Mouse (Mus musculus) A20 (cell line): ENCODE results near the gene Asb18.

ENCODE experiments used
- DNase-seq: peaks from one replicate; pipeline ENCODE4 v3.0.0-alpha.2; 2011; ENCODE audit warnings: low read depth, low spot score

Asb18 gene

DNA sequence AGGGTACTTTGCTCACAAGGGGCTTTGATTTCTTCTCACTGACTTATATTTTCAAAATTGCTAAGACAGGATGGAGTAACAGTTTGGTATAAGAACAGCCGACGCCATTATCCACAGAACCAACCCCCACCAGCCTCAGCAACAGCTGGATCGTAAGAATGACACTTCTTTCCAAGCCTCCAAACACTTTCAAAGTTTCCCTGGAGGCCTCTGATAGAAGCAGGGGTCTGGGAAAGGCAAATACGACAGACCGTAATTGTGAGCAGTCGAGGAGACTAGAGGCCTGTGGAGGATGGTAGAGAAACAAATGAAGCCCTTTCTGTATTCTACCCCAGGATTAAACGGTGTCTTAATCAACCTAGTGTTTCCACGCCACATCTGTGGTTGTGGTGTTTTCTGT lies 42.6 kb downstream of the Asb18 start:
- DNase-seq, result no peak

DNA sequence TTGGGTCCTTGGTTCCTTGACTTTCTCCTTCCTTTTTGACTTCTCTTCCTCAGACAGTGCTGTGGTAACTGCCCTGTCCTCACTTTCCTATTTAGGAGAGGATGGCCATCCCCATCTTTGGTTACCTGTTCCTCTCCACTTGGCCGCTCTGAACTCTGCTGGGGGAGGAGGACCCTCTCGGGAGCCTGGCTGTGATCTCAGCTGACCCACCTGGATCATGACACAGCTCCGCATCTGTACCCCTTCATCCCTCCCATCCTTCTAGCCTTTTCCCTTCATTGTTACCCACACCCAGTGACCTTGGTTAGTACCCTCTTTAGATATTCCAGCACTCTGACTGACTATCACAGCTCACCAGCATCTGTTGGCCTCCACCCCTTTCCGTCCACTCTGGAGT lies 44.8 kb downstream of the Asb18 start:
- no peak for DNase-seq

DNA sequence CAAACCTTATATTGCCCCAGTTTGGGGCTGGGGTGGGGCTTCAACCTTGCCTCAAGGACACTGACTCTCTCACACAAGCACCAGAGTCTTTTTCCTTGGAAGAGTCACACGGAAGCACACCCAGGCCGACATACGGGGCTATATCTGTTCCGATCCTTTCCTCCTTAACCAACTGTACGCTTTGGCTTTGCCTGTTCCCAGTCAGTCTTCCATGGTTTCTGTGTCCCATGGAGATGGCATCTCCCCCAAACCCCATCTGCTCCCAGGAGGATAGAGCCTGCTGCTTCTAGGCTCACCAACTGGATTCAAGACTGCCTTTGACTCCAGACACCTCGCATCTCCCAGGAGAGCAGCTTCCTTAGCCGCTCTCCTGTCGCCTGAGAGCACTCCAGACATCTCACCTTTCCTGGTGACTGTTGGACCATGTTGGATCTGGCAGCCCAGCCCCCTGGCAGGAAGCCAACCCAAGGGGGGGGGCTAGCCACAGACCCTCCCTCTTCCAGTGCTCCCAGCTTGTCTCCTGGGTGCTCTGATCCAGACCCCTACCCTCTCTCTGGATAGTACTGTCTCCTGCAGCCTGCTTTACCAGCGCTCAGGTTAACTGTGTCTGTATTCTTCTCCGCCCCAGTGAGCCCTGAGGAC lies 45.3 kb downstream of the Asb18 start:
- no peak for DNase-seq

DNA sequence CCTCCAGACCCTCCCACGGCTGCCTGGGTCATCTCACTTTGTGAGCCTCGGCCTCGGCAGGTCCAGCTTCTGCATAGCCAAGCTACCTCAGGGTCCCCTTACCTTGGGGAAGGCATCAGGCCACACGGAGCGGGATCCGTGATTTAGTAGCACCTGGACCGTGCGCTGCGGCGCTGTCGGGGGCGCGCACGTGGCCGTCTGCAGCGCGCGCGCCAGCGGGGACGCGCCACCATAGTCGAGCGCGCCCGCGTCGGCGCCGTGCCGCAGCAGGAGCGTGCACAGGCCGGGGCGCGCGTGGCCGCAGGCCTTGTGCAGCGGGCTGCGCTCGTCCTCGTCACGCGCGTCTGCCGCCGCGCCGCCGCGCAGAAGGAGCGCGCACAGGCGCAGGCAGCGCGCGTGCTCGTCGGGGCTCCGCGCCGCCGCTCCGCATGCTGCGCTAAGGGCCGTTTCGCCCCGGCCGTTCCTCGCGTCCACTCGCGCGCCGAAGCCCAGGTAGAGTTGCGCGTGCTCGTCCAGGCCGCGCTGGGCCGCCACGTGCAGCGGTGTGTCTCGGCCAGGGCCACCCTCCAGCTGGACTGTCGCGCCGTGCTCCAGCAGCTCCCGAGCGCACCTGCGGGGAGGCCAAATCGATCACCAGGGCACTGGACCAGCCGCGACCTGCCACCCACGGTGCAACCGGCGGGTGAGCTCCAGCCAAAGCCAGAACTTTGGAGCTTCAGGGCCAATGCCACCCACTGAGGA lies 46.2 kb downstream of the Asb18 start:
- DNase-seq, result no peak

DNA sequence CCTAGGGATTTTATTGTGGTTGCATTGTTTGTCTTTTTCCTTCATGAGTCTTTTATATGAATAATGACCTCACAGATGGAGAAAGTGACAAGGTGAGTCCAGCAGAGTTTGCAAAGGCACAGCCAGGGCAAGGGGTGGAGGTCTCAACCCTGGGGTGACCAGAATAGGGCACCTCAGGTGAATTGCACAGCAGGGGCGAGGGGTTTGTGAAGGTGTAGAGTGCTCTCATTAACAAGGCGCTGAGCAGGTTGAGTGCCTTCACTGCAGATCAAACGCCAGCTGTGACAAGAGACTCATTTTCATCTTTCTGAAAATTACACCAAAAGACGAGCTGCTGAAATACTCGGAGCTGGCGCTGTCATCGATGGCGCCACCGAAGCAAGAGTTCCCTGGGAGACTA lies 46.9 kb downstream of the Asb18 start:
- no peak for DNase-seq

DNA sequence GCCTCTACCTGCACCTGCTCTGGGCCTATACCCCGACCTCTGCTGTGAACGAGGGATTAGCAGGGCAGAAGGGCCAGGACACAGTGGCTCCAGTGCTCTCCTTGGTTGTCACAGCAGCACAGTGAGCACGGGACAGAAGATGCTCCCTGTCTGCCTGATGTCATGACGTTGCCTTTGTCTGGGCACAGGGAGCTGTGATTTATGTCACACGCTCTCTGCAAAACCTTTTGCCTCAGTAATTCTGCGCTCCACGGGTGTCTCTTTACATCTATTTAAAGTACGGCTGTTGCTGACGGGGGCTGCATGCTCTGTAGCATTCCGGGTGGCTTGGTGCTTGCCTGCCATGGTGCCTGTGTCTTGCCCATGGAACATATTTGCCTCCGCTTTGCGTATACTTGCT lies 50.0 kb downstream of the Asb18 start:
- DNase-seq, result no peak

DNA sequence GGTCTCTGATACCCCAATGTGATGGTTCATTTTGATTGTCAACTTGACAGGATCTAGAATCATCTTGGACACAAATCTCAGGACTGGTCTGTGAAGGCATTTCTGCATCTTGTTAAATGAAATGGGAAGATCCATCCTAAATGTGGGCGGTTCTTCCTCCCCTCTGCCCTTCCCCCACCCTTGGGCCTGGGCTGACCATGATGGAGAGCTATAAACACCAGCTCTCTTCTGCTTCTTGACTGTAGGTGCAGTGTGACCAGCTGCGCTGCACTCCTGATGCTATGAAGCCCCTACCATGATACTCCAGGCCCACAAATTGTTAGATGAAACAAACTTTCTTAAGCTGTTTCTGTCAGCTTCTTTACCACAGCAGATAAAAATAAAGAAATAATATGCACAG lies 51.2 kb downstream of the Asb18 start:
- DNase-seq, result no peak

DNA sequence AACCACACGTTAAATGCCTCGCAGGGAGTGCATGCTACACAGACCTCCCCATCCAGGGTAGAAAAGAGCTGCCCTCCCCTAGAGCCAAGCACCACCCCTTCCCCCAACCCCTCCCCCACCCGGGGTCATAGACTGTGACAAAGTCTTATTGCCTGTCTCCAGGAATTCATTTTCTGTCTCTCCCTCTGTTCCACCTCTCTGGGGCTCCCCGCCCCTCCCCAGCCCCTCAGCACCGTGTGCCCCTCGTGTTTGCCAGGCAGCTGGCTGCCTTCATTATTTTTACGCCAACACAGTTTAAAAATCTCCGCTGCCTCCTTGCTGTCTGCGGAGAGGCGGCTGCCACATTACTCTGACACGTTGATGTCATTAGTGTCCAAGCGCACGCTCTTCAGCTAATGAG lies 52.4 kb downstream of the Asb18 start:
- DNase-seq, result no peak

DNA sequence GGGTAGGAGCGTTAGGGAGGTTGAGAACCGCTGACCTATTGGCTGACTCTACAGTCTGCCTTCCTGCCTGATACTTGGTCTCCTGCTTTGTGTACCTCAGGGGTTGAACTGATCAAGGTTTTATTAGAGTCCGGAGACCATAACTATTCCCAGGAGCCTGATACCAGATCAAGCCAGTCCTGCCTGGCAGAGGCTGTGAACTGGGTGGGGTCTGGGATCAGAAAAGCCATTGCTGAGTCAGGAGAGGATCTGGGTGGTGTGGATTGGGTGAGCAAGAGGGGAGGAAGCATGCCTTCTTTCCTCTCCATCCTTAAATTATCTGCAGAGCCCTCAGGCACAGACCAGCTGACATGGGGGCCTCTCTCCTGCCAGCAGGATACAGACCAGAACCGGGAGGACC lies 55.1 kb downstream of the Asb18 start:
- DNase-seq, result no peak

DNA sequence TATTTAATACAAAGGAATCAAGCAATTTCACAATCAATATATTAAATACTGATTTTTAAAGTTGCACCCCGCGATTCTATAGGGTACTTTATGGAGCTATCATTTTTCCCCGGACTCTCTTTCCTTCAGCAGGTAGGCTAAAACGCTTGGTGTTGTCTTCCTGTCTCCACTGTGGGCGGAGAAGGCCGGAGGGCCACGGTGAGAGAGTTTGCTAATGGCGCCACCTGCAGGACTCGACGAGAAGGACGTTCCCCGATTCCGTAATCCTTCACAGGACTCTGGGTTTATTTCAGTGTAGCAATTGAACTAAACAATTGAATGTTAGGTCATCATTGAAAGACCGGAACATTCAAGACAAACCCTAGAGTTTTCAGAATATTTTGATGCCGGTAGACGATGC lies 71.3 kb downstream of the Asb18 start:
- no peak for DNase-seq

DNA sequence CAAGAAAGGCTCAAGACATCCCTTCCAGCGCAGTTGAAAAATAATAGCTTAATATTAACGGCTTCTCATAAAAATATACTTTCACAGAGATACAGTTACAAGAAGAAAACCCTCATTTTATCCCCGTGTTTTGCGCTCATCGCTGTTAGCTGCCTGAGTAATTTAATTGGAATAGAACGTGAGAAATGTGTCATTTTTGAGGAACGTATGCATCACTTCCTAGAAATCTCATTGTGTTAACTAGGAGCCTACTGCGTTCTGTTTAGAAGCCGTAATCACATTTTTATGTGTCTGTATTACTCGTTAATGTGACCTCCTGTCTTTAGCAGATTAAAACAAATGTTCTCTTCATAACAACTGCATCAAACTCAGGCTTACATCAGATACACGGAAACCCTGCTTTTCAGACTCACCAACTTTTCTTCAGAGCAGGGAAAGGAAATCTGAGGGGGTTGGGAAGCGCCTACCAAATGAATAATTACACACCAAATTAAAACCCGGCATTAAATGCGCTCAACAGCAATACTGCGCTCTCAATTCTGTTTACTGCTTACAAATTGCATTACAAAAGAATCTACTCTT lies 72.0 kb downstream of the Asb18 start:
- DNase-seq, result no peak

DNA sequence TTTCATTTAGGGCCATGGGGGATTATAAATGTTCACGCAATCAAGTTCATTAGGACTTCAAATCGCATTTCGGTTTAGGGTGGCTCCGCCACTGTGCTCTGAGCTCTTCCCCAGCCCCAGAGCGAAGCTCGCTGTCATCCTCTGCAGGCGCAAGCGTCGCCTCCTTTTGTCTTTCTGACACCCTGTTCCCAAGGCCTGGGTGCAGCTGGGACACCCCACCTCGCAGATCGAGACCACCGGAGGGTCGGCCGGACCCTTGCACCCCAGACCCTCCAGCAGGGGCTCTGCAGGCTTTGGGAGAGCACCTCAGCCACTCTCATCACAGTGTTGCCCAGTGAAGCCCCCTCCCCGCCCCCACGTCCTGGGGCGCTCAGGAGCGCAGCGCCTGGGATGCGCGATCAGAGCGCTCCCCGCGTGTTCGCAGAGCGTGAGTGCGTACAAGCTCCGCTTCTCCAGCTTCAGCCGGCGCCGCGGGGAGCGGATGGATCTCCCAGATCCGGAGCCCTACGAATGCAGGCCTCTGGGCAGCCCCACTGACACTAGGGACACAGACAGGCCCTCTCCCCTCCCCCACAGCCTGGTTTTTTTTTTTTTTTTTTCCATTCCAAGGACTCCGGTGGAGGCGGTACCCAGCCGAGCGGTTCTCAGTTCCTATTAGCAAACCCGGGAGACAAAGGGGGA lies 72.6 kb downstream of the Asb18 start:
- DNase-seq, result no peak

DNA sequence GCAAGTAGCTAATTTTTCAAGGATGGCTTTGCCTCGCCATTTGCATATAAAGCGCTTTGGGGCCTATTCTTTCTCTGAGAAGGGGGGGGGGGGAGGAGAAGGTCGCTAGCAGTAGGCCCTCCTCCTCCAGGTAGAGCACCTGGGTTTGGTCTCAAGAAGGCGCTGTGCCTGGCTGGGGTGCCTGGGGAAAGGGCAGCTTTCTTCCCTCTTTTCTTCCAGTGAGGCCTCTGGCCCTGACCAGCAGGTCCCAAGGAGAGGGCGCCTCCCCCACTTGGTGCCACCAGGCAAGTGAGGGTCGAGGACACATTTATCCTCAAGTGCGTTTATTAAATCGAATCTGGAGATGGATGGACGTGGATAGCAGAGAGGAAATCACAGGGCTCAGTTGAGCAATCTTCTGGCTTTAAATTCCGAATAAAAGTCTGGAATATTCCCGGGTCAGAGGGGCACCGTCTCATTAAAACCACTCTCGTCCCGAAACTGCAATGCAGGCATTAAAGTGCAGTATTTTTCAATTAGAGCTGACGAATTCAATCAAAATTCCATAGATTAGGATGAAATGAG lies 73.4 kb downstream of the Asb18 start:
- no peak for DNase-seq

DNA sequence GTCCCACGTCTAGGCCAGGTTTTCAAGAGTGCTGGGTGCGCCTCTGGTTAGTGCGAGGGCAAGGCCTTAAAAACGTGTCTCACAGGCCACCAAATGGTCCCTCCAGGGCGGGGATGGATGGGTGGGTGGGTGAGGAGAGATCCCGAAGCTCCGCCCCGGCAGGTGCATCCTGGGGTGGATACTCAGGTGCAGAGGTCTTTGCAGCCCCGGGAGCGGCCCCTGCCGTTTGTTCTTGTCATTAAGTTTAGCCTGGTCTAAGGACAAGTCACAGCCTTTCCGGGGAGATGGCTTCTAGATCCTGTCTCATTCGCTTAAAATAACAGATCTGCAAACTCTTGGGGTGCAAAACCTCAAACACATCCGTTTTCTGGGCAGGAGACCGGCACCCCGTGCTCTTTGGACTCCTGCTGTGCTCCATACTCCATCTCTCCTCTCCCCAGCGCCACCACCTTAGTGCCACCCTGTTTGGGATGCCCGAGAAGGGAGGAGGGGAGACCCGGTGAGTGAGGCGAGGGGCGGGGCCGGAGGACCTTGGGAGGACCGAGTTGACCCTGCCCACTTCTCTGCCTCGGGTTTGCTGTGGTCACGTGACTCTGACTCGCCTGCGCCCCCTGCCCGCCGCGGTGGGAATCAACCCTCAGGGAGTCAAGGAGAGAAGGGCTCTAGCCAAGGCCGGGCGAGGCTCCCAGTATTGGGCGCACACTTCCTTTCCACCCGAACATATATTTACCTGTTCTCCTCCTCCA lies 74.3 kb downstream of the Asb18 start:
- no peak for DNase-seq

DNA sequence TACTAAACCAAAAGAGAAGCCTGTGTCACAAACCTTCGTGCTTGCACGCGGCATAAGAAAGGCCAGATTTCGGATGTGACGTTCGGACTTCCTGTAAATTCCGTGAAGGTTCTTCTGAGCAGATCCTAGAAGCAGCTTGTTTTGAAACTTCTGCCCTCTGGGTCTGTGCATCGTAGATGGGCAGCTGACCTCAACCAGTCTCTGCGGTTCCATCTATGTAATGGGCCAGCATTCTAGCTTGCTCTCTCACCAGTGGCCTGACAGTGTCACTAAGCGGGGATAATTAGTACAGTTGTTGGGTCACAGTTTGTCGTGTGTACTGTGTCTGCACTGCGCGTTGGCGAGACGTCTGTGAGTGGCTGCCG lies 74.9 kb downstream of the Asb18 start:
- DNase-seq, result no peak

DNA sequence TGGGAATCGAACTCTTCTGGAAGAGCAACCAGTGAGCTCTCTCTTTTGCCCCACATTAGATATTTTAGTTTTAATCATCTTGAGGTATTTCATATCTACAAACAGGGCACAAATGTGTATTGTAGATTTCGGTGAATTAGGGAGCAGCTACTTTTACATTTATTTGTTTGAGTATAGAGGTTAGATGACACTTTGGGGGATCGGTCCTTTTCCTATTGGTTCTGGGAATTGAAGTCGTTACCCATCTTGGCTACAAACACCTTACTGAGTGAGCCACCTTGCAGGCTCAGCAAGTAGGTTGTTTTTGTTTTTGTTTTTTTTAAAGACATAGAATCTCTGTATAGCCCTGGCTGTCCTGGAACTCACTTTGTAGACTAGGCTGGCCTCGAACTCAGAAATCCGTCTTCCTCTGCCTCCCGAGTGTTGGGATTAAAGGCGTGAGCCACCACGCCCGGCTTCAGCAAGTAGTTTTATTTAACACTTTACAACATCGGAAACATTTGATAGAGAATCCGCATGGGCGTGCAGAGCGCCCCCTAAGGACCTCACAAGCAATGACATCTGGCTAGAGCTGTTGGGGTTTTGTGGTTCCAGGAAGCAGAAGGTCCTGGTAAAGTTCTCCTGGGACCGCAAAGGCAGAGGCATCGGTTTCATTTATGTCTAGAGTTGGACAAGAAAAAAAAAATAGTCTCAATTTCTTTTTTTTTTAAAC lies 75.4 kb downstream of the Asb18 start:
- no peak for DNase-seq

DNA sequence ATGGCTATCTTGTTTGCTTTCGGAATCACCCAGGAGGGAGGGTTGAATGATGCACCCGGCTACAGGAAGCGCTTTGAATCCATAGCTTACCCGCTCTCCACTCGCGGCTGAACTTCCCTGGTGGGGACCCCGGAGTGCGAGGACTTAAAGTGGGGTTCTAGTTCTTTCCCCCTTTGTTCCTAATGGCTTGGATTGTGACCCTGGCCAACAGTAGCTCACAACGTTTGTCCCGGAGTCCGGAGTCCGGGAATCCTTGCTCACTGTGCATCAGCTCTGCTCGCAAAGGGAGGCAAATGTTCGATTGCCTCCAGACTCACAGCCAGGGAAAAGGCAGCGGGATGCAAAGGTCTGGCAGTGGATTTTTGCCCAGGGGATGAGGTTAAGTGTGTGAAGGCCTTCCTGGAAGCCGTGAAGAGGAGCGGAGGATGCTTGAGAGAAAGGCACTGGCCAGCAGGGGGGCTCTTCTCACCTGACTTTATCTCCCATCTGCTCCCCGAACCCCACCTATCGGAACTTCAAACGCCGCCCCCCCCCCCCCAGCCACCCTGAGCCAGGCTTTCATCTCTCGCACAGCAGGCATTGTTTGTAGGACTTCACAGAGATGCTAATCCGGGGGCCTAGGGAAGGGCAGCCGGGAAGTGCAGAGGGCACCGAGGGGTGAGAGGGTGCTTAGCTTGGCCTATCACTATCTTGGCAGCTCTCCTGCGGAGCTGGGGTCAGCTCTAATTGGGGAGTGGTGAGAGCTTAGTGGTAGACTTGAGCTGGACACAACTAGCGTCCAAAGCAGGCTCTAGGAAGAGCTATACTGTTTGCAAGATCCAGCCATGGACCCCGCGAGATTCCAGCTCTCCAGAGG lies 78.7 kb downstream of the Asb18 start:
- DNase-seq, result no peak

DNA sequence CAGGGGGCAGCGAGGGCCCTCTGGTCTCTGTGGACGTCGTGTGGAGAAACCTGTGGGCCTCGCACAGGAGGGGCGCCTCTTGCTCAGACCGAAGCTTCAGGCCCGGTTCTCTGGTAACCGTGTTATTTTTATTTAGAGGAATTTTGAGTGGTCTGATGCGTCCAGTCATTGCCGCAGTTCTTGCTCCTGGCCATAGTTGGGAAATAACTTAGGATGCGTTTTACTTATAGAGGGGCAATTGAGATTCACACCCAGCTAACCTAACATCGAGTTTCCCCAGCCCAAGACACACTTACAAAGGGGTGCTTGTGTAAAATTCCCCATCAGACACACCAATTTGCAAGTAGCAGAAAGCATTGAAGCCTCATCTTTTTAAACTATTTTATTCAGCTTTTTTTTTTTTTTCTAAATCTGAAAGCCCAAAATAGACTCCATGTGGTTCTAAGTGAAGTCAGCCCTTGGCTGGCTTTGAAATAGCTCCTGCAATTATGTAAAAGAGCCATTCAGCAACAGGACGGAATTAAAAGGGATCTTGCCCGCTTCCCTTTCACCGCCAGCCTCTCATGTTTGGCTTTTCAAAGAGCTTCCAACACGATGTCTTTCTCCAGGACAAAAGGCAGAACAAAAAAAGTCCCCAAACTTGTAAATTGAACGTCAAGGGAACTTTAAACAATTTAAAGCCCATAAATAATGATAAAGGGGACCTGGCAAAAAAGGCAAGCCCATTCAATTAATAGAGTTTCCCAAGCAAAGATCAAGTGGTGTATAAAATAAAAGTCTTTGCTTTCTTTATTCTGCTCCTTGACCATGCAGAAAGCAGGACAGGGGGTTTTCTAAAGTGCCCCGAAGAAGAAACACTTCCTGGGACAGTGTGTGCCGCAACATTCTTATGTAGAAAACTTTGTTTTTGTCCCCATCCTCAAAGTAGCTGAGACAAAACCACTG lies 79.9 kb downstream of the Asb18 start:
- no peak for DNase-seq

DNA sequence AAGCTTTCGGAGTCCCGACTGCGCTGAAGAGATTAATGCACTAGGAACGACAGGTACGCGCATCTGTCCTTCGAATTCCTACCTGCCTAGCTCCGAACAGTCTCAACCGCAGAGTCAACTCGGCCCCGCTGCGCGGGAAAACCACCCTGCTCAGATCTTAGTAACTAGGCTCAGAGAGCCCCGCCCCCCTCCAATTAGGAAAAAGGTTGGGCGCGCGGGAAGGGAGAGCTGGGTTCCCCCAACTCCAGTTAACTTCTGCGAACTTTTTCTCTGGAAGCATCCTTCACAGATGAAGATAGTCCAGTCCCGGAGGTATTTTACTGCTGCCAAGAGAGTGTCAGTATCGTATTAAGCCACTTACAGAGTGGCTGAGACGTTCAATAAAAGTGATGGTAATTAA lies 80.7 kb downstream of the Asb18 start:
- no peak for DNase-seq
